Mouse (Mus musculus): ENCODE results near the gene Daxx.

DNA sequence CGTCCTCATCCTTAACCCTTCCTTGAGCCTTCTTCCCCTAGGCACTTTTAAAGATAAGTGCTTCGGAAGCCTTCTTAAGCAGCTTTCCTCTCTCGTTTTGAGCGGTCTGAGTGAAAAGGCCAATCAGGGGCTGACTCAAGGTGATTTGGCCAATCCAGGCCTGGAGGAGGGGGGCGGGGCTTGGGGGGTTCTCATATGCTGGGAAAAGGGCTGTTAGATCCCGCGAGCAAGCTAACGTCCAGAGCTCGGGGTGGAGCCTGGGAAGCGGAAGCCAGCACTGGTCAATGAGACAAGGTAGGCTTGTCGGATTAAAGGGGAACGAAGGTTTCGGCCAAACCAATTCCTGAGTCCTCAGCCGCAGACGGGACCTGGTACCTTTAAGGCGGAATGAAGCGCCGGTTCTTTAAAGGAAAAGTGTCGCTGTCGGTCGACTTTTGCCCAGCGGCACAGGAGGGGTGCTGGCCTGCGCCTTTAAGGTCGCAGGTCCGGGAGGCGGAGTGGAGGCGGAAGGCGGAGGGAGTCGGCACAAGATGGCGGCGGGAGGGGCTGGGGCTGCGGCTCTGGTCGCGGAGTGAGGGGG, 6.5 kb downstream of the Daxx start, which contains the start of the genes Tapbp and Zbtb22:
- TF ChIP-seq EP300 (IDR thresholded peaks at IDR 0.05; ENCODE audit: low read depth) (peak; percentile 86), CTCF (IDR thresholded peaks at IDR 0.05; ENCODE audit: low read depth) (no peak)
